Mouse (Mus musculus) hindbrain, embryonic 16.5 days (tissue): ENCODE data around the gene Acvr1c. TPM values are rescaled to one million over a fixed set of nuclear protein-coding genes. Genes with fewer than 3 reads are reported as not detected.

ENCODE experiments used
- ATAC-seq: fragments of 200-750 bp; cut with Nextera tagmentation; 2 replicates; pipeline ENCODE4 v1.8.0; 2017; ENCODE audit warnings: moderate TSS enrichment, moderate library complexity
- H3K27ac ChIP-seq: fragments of 300-500 bp; sonication (generic); 2 replicates; pipeline ENCODE4 v1.5.1; 2014; ENCODE audit warnings: low read depth, mild to moderate bottlenecking, control low read depth, low read length, moderate library complexity
- H3K27me3 ChIP-seq: fragments of 300-500 bp; sonication (generic); replicated peaks from 2 replicates; pipeline ENCODE4 v1.6.1; 2014; ENCODE audit warnings: low read length; ENCODE audit not compliant: control insufficient read depth, insufficient read depth
- H3K36me3 ChIP-seq: fragments of 300-500 bp; sonication (generic); 2 replicates; pipeline ENCODE4 v1.6.1; 2014; ENCODE audit warnings: mild to moderate bottlenecking, low read length, moderate library complexity, mixed read lengths; ENCODE audit not compliant: control insufficient read depth, insufficient read depth
- H3K4me1 ChIP-seq: fragments of 300-500 bp; sonication (generic); 2 replicates; pipeline ENCODE4 v1.6.1; 2014; ENCODE audit warnings: low read depth, low read length; ENCODE audit not compliant: control insufficient read depth, insufficient read depth
- H3K4me2 ChIP-seq: fragments of 300-500 bp; sonication (generic); 2 replicates; pipeline ENCODE4 v1.6.1; 2014; ENCODE audit warnings: mild to moderate bottlenecking, low read length, control low read depth, moderate library complexity
- H3K4me3 ChIP-seq: fragments of 300-500 bp; sonication (generic); 2 replicates; pipeline ENCODE4 v1.5.1; 2014; ENCODE audit warnings: mild to moderate bottlenecking, low read length, control low read depth, moderate library complexity
- H3K9ac ChIP-seq: fragments of 300-500 bp; sonication (generic); 2 replicates; pipeline ENCODE4 v1.6.1; 2014; ENCODE audit warnings: low read depth, mild to moderate bottlenecking, control low read depth, low read length, moderate library complexity
- H3K9me3 ChIP-seq: fragments of 300-500 bp; sonication (generic); 2 replicates; pipeline ENCODE4 v1.6.1; 2014; ENCODE audit warnings: mild to moderate bottlenecking, low read length, moderate library complexity; ENCODE audit not compliant: control insufficient read depth
- WGBS: fragments of 180-500 bp; shearing (Covaris S2); extraction: QIAGEN DNeasy Blood & Tissue Kit; methylation state at CpG from one replicate; pipeline ENCODE4 v1.1.7; 2014; 5-methylcytosine and 5-hydroxymethylcytosine counted together
- polyA plus RNA-seq: library from polyadenylated mRNA; unstranded; fragments of >200 nt; fragmentation: Nextera tagmentation; extraction: Ambion mirVana; gene quantifications from 2 replicates; pipeline ENCODE4 v1.2.1, GENCODE M21; 2015

The Acvr1c gene
- polyA plus RNA-seq: 0.54 and 0.64 TPM in 2 replicates

DNA sequence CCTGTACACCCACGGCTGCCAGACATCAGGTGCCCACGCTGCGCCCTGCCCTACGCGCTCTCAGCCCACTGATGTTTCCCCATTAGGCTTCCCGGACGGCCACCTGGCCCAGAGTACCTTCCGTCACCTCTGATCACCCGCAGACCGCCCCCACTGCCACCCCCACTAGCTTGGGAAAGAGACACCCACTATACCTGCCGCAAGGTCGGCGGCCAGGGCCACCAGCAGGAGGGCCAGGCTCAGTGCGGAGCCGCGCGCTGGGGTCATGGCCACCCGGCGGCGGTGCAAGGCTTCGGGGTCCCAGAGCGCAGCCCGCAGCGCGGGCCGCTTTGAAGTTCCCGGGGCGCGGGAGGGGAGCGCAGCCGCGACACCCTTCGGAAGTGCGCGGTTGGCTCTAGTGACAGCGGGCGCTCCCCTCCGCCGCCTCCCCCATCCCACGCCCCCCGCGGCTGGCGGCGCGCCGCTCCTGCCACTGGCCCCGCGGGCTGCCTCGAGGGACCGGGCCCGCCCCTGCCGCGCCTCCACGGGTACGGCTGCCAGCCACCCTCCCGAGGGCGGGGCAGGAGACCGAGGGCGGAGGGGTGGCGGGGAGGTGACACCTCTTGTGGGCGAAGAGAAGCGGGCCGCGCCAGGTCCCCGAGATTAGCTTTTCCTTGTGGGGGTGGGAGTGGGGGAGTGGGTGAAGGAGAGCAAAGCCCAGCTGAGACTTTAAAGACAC is at the start of gene Acvr1c:
Gene Acvr1c (minus strand): TSS at position 482 of the 718 bp plus-strand sequence.
- no peaks in the 10 kb centered on the region for H3K9me3 ChIP-seq
- WGBS: under 1% methylated on average over 63 of the region's 65 CpGs
- peaks cover 9% of the 10 kb centered on the region for H3K4me1 ChIP-seq
- no peaks in the 10 kb centered on the region for H3K36me3 ChIP-seq
- H3K9ac ChIP-seq: peak within 1 kb of the TSS; percentile 67
- H3K27me3 ChIP-seq: peaks cover 7% of the 10 kb centered on the region
- no peak within 1 kb of the TSS for H3K27ac ChIP-seq
- peak within 1 kb of the TSS; percentile 60 for H3K4me3 ChIP-seq
- ATAC-seq: peak; percentile 88
- peak within 1 kb of the TSS; percentile 97 for H3K4me2 ChIP-seq

DNA sequence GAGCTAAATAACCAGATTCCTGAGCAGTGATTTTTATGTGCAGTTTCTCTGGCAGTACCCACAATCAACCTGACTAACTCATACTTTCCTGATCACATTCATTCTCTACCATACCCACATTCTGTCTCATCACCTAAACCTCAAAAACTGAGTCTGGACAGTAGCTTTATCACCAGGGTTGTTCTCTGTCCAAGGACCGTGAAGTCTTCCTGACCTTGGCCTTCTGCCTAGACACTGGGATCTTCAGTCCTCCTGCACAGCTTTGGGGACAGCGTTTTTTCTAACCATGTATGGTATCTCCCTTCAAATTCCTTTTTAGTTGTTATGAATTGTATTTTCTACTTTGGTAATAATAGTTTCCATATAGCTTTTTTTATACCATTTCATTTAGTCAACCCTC is 45.8 kb upstream of the Acvr1c start:
- no peaks in the 10 kb centered on the region for H3K36me3 ChIP-seq
- WGBS: 85% methylated on average over 2 of the region's 2 CpGs
- H3K9me3 ChIP-seq: no peaks in the 10 kb centered on the region
- H3K4me1 ChIP-seq: no peaks in the 10 kb centered on the region
- H3K27me3 ChIP-seq: no peaks in the 10 kb centered on the region
- H3K9ac ChIP-seq: no peak overlapping the region
- H3K4me3 ChIP-seq: no peak overlapping the region
- H3K4me2 ChIP-seq: no peak overlapping the region
- no peak for ATAC-seq
- H3K27ac ChIP-seq: no peak overlapping the region

DNA sequence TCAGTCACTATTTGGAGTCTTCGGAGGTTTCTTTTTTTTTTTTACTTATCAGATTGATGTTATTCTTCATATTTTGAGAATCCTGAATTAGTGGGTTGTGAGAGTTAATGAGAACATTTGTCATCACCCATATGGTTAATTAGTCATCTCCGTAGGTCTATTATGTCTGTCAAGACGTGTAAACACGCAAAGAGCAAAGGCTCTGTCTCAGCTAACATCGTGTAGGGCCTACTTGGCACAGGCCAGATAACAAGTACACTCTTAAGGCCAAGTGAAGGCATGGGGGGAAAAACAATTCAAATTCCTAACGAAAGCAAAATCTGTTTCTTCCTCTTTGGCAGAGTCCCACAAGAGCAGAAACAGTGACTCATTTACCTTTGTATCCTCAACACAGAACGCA is 30.9 kb upstream of the Acvr1c start:
- no peaks in the 10 kb centered on the region for H3K9me3 ChIP-seq
- no peaks in the 10 kb centered on the region for H3K4me1 ChIP-seq
- 71% methylated on average over 7 of the region's 7 CpGs for WGBS
- H3K4me2 ChIP-seq: no peak overlapping the region
- H3K9ac ChIP-seq: no peak overlapping the region
- H3K4me3 ChIP-seq: no peak overlapping the region
- H3K36me3 ChIP-seq: no peaks in the 10 kb centered on the region
- H3K27ac ChIP-seq: no peak overlapping the region
- no peak for ATAC-seq
- H3K27me3 ChIP-seq: no peaks in the 10 kb centered on the region

DNA sequence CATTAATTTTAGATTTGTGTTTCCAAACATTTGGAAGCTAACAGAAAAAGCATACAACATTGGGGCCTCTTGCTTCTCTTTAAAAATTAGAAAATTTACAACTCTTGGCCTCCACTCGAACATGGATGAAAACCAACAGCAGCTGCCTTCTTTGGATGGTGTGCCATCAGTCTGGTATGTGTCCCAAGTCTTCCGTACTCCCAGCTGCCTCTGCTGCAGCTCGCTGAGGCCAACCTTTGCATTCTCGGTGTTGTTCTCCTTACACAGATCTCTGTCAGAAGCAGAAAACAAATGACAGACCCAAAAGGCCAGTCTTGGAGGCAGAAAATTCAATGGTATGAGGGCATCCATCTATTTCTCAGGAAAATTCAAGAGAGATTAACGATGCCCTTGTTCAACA is 22.3 kb upstream of the Acvr1c start:
- Histone ChIP-seq H3K36me3 (no peaks in the 10 kb centered on the region), H3K9ac (no peak overlapping the region), H3K4me2 (no peak overlapping the region), H3K27me3 (no peaks in the 10 kb centered on the region), H3K4me3 (no peak overlapping the region), H3K4me1 (no peaks in the 10 kb centered on the region), H3K27ac (no peak overlapping the region), H3K9me3 (0 out of 2 replicates have a peak, but pooled peaks cover 3% of the 10 kb centered on the region)
- ATAC-seq: no peak
- WGBS: 52% methylated on average over 5 of the region's 5 CpGs

DNA sequence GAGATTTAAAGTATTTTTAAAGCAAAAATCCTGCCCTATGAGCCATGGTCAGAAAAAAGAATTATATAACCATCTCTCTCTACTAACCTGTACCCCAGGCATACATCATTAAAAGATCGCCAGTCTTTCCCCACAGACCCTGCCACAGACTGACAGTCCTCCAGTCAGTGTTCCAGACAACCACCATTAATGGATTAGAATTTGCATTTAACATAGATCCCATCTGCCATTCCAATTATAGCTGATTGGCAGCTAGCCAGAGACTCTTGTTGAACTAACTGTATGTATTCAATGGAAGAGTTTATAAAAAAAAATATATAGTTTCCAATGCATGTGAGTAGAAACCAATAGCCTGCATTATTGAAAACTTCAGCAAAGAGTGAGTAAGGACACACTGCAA is 21.8 kb upstream of the Acvr1c start:
- Histone ChIP-seq H3K27me3 (no peaks in the 10 kb centered on the region), H3K36me3 (no peaks in the 10 kb centered on the region), H3K9me3 (peaks cover 6% of the 10 kb centered on the region; the same call in 1 of the 2 replicates), H3K4me1 (no peaks in the 10 kb centered on the region), H3K4me2 (no peak overlapping the region), H3K27ac (no peak overlapping the region), H3K9ac (no peak overlapping the region), H3K4me3 (no peak overlapping the region)
- ATAC-seq: no peak
- whole genome bisulfite sequencing: 29% methylated on average over 1 of the region's 1 CpGs

DNA sequence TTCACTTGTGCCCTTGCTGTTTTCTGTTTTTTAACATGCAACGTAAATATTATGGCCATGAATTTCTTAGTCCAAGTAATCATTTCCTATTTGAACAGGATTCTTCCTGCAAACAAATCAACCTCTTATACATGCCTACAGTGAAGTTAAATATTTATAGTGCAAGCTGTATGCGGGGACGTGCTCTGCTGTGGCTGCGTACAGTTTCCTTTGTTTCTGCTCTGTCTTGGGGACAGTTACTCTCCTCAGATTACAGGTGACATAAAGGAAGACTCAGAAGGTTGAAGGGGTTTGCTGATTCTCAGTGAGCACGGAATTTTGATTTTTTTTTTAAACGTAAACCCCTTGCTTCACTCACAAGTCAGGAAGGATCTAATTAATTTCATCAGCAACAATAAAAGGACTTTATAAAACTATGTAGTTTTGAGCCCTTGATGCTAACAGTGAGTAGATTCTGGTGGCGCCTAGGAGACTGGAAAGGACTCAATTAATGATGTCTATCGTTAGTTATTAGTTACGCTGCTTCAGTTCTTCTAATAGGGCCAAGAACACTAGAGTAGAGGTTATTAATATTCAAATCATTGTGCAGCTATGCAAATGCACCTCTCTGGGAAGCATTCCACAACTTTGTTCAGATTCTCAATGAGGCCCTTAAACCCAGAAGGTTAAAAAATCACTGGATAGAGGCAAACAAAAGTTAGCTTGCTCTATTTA is 19.9 kb upstream of the Acvr1c start:
- Histone ChIP-seq H3K27ac (no peak overlapping the region), H3K36me3 (no peaks in the 10 kb centered on the region), H3K4me2 (no peak overlapping the region), H3K9me3 (peaks cover 6% of the 10 kb centered on the region; the same call in 1 of the 2 replicates), H3K4me1 (no peaks in the 10 kb centered on the region), H3K27me3 (no peaks in the 10 kb centered on the region), H3K4me3 (no peak overlapping the region), H3K9ac (no peak overlapping the region)
- 43% methylated on average over 9 of the region's 9 CpGs for WGBS
- ATAC-seq: no peak

DNA sequence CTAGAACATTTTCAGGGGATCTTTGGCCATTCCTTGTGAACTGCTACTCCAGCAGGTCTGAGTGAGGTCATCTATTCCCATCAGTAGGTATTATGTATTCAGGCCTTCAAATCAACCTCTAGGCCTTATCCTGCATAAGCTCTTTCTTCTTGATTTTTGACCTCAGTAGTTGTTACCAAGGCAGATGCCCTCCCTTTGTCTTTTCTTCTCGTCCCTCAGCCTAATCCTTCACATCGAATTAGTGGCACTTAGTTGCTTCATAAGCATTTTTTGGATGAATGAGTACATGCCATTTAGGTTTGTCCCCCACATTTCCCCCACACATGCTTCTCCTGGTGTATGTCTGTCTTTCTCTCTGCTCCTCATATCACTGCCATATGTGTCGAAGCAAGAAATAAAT is 8.5 kb upstream of the Acvr1c start:
- no peak overlapping the region for H3K9ac ChIP-seq
- WGBS: 72% methylated on average over 3 of the region's 3 CpGs
- no peaks in the 10 kb centered on the region for H3K4me1 ChIP-seq
- no peak overlapping the region for H3K4me2 ChIP-seq
- H3K9me3 ChIP-seq: no peaks in the 10 kb centered on the region
- no peak overlapping the region for H3K4me3 ChIP-seq
- no peak for ATAC-seq
- H3K27ac ChIP-seq: no peak overlapping the region
- H3K36me3 ChIP-seq: no peaks in the 10 kb centered on the region
- no peaks in the 10 kb centered on the region for H3K27me3 ChIP-seq

DNA sequence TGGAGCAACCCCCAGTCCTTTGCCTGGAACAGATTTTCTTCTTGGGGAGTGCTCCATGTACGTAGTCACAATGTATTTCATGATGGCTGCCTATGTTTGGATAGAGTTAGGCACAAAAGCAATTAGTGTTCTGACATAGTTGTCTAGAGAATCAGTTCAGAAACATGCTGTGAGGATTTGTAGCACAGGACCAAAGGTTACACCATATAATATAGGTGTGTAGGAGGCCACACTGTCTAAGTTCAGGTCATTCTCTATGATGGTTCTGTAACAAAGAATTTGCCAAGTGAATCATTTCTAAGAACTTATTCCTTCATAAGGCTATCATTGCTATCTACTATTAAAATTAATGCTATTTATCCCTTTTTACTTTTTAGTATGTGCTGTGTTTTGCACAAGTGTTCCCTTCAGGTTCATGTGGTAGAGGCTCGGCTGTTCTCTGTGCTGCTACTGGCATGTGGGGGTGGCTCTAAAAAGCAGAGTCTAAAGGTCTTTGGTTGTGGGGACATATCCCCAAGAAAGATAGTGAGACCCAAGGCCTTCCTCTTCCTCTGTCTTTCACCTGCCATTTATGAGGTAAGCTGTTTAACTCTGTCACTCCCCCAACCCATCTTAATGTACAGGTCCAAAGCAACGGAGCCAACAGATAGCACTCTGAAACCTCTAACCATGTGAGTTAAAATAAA is 3.8 kb upstream of the Acvr1c start:
- no peak overlapping the region for H3K9ac ChIP-seq
- 86% methylated on average over 3 of the region's 3 CpGs for WGBS
- peaks cover 9% of the 10 kb centered on the region for H3K4me1 ChIP-seq
- H3K4me3 ChIP-seq: no peak overlapping the region
- no peak overlapping the region for H3K27ac ChIP-seq
- no peak overlapping the region for H3K4me2 ChIP-seq
- H3K27me3 ChIP-seq: no peaks in the 10 kb centered on the region
- H3K36me3 ChIP-seq: no peaks in the 10 kb centered on the region
- ATAC-seq: no peak
- no peaks in the 10 kb centered on the region for H3K9me3 ChIP-seq

DNA sequence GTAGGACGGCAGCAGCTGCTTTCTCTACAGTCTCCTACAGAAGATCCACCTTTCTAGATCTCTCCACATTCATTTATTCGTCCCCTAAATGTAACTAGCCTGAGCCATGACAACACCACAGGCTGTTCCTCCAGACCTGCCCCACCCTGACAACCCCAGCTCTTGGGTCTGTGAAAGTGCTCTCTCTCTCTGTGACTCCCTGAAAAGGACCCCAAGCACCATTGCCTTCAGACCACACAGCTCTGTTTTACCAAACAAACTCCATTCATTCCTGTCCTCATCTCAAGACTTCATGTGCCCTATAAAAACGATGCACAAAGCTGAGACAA is 401 bp upstream of the Acvr1c start:
- H3K4me3 ChIP-seq: peak overlapping the region; percentile 60
- peak overlapping the region; percentile 97 for H3K4me2 ChIP-seq
- no peak overlapping the region for H3K27ac ChIP-seq
- no peak; the same call in 1 of the 2 replicates for ATAC-seq
- H3K9me3 ChIP-seq: no peaks in the 10 kb centered on the region
- 16% methylated on average over 3 of the region's 3 CpGs for WGBS
- H3K27me3 ChIP-seq: peaks cover 7% of the 10 kb centered on the region
- no peaks in the 10 kb centered on the region for H3K36me3 ChIP-seq
- H3K4me1 ChIP-seq: peaks cover 9% of the 10 kb centered on the region
- H3K9ac ChIP-seq: no peak overlapping the region
